Mouse (Mus musculus): ENCODE measurements around the gene Rasgef1a.

DNA sequence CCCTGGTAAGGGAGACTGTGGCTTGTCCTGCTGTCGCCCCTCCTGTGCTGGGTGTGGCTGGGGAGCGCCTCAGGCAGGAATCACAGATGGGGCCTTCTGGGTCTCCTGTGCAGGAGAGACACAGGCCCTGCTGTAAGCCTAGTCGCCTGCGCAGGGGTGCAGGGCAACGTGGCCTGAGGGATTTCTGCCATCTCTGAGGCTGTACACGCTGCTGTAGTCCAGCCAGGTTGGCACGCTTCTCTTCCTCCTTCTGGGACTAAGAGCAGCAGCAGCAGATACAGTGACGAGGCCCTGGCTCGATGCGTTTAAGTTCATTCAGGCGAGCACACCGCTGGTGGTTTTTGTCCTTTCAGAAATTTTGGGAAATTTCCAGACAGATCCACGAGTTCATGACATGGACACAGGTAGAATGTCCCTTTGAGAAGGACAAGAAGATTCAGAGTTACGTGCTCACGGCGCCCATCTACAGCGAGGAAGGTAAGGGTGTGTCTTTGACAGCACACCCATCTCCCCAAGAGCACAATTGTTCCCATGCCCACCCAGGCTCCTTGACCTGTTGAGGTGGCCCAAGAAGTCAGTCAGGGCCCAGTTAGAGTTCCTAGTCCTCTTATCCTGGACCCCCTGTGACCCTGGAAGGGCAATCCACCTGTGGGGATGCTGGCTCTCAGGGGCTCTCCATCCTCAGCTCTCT lies 77.7 kb downstream of the Rasgef1a start:
- TF ChIP-seq GATA1 (IDR thresholded peaks at IDR 0.05; ENCODE audit: borderline replicate concordance, low read length) = no peak
- no peak for TF ChIP-seq FLI1 (IDR thresholded peaks at IDR 0.05; ENCODE audit: low read length)
